Mouse (Mus musculus) spleen, adult 2 months (tissue): ENCODE results near the gene Acot12. TPM values are rescaled to one million over a fixed set of nuclear protein-coding genes. Genes with fewer than 3 reads are reported as not detected.

Experiments used
- DNase-seq, 2 experiments: peaks; one replicate each; pipeline versions ENCODE4 v3.0.0 to v3.0.0-alpha.2; 2012 to 2021; ENCODE audit warnings: low spot score in 2 of 2, low read depth in 1 of 2
- H3K27ac ChIP-seq: fragments of 200-500 bp; 2 replicates; pipeline ENCODE4 v1.5.1; 2012; ENCODE audit warnings: low read length, inconsistent platforms; ENCODE audit not compliant: insufficient read depth
- H3K27me3 ChIP-seq: fragments of 200-500 bp; 2 replicates; pipeline ENCODE4 v1.6.1; 2012; ENCODE audit warnings: mild to moderate bottlenecking, moderate library complexity, low read length, inconsistent platforms; ENCODE audit not compliant: control insufficient read depth, insufficient read depth
- H3K36me3 ChIP-seq: fragments of 200-500 bp; 2 replicates; pipeline ENCODE4 v1.6.1; 2012; ENCODE audit warnings: mild to moderate bottlenecking, low read length, inconsistent platforms; ENCODE audit not compliant: control insufficient read depth, insufficient read depth
- H3K4me1 ChIP-seq: fragments of 200-500 bp; 2 replicates; pipeline ENCODE4 v1.6.1; 2011; ENCODE audit warnings: inconsistent platforms; ENCODE audit not compliant: control insufficient read depth, insufficient read depth, insufficient read length
- H3K4me3 ChIP-seq: fragments of 200-500 bp; 2 replicates; pipeline ENCODE4 v1.5.1; 2011; ENCODE audit warnings: mild to moderate bottlenecking, inconsistent platforms; ENCODE audit not compliant: insufficient read depth, insufficient read length; ENCODE audit errors: extremely low read depth
- CTCF ChIP-seq: fragments of 200-500 bp; IDR thresholded peaks from 2 replicates; pipeline ENCODE4 v1.5.1; 2011; ENCODE audit warnings: mild to moderate bottlenecking, inconsistent platforms; ENCODE audit not compliant: insufficient read depth, insufficient read length, insufficient replicate concordance; ENCODE audit errors: extremely low read depth
- POLR2A ChIP-seq: fragments of 200-500 bp; IDR thresholded peaks from 2 replicates; pipeline ENCODE4 v1.6.1; 2011; ENCODE audit warnings: low read depth, low read length, inconsistent platforms
- WGBS: fragments of 180-500 bp; shearing (Covaris S2); methylation state at CpG from one replicate; pipeline ENCODE4 v1.1.7; 2018; 5-methylcytosine and 5-hydroxymethylcytosine counted together
- polyA plus RNA-seq: library from polyadenylated mRNA; depleted of rRNA; stranded (reverse); fragments of >200 nt; gene quantifications from 2 replicates; pipeline ENCODE4 v1.2.3, GENCODE M21; 2012; rRNA removed

Gene Acot12
- polyA plus RNA-seq, 1 experiment: not detected

DNA sequence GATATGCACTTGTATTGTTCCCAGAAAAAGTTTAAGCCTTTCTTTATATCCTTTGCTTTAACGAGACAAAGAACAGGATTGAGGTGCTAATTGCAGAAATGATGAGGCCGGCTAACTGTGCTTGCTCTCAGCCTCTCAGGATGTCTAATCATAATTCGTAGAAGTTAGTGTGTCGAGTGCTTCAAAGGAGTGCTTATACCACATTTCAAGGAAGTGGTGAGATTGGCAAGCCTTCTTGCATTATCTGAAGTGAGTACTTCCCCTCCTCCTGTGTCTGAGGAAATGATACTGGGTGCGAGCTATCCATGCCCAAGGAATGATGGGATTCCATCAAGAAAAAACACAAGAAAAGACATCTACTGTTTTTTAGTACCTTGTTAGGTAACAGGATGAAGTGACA is 73.4 kb downstream of the Acot12 start:
- TF ChIP-seq CTCF (no peak), POLR2A (no peak)
- WGBS: 68% methylated on average over 5 of the region's 5 CpGs

GRCm38 (mm10) chr13:91823735-91824134 is 82.4 kb downstream of the Acot12 start:
- Histone ChIP-seq H3K4me3 (no peak overlapping the region), H3K27ac (no peak overlapping the region), H3K27me3 (no peaks in the 10 kb centered on the region), H3K36me3 (no peaks in the 10 kb centered on the region), H3K4me1 (no peaks in the 10 kb centered on the region)
- TF ChIP-seq CTCF (no peak), POLR2A (no peak)
- no peak for DNase-seq
- 84% methylated on average over 6 of the region's 6 CpGs for WGBS

More for the DNA sequence above, 73.4 kb downstream of the Acot12 start:
- no peak overlapping the region for H3K4me3 ChIP-seq
- H3K27ac ChIP-seq: no peak overlapping the region
- peak in 1 of 2 experiments; percentile 23 for DNase-seq
- H3K4me1 ChIP-seq: no peaks in the 10 kb centered on the region
- H3K27me3 ChIP-seq: no peaks in the 10 kb centered on the region
- no peaks in the 10 kb centered on the region for H3K36me3 ChIP-seq

GRCm38 (mm10) chr13:91824845-91825550 is 83.7 kb downstream of the Acot12 start:
- H3K4me1 ChIP-seq: no peaks in the 10 kb centered on the region
- H3K27ac ChIP-seq: no peak overlapping the region
- TF ChIP-seq CTCF: no peak
- TF ChIP-seq POLR2A: no peak
- DNase-seq: no peak
- no peak overlapping the region for H3K4me3 ChIP-seq
- no peaks in the 10 kb centered on the region for H3K27me3 ChIP-seq
- 74% methylated on average over 4 of the region's 4 CpGs for WGBS
- H3K36me3 ChIP-seq: no peaks in the 10 kb centered on the region

GRCm38 (mm10) chr13:91826066-91826465 is 84.8 kb downstream of the Acot12 start:
- Histone ChIP-seq H3K4me1 (no peaks in the 10 kb centered on the region), H3K4me3 (no peak overlapping the region), H3K36me3 (no peaks in the 10 kb centered on the region), H3K27ac (no peak overlapping the region), H3K27me3 (no peaks in the 10 kb centered on the region)
- TF ChIP-seq POLR2A: no peak
- TF ChIP-seq CTCF: no peak
- no peak for DNase-seq
- WGBS: 96% methylated on average over 2 of the region's 2 CpGs

DNA sequence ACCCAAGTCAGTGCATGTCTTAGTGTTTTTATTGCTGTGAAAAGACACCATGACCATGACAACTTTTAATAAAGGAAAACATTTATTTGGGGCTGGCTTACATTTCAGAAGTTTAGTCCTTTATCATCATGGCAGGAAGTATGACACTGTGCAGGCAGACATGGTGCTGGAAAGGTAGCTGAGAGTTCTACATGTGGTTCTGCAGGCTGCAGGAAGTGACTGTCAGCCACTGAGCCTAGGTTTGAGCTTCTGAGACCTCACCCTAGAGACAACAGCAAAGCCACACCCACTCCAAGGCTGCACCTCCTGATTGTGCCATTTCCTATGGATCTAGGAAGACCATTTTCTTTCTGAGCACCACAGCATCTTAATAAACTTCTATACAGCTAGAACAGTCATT is 86.6 kb downstream of the Acot12 start:
- TF ChIP-seq CTCF: no peak
- TF ChIP-seq POLR2A: no peak
- no peaks in the 10 kb centered on the region for H3K4me1 ChIP-seq
- no peaks in the 10 kb centered on the region for H3K27me3 ChIP-seq
- H3K27ac ChIP-seq: no peak overlapping the region
- H3K4me3 ChIP-seq: no peak overlapping the region
- DNase-seq: no peak
- no peaks in the 10 kb centered on the region for H3K36me3 ChIP-seq

Other genes with a start within 250 kb of the Acot12 start
- 7.2 and 8.3 TPM in 2 replicates for gene Zcchc9, start 66.2 kb downstream of the Acot12 start, polyA plus RNA-seq
- gene Ckmt2, start 135.4 kb downstream of the Acot12 start, polyA plus RNA-seq: 0.09 TPM in 1 of 2 replicates, not detected in the other